Mouse (Mus musculus) spleen, adult 12 weeks (tissue): Measurements from ENCODE around the gene Fsd1l.

ENCODE experiments used
- DNase-seq: peaks from one replicate; pipeline ENCODE4 v3.0.0; 2022; ENCODE audit warnings: low spot score

Gene Fsd1l

GRCm38 (mm10) chr4:53750391-53751120 is 119.3 kb downstream of the Fsd1l start:
- DNase-seq: no peak
